Mouse (Mus musculus): ENCODE data around the gene Ifi204. TPM values are rescaled to one million over a fixed set of nuclear protein-coding genes. Genes with fewer than 3 reads are reported as not detected.
"Not testable (repeated sequence)": the region's sequence is repeated elsewhere in the genome, so short reads cannot be mapped to it uniquely, and the experiment has no call there.

Ifi204 gene
- polyA plus RNA-seq, 1 experiment from 2014 or later: 2.5 TPM

- Histone ChIP-seq H3K27me3 (replicated peaks; ENCODE audit: control insufficient read depth, insufficient read depth, low read length) (no peaks in the 10 kb centered on the region), H3K9ac (ENCODE audit: low read depth, low read length) (no peak overlapping the region), H3K4me2 (ENCODE audit: low read depth, low read length) (no peak overlapping the region), H3K9me3 (ENCODE audit: control insufficient read depth, low read length) (no peaks in the 10 kb centered on the region), H3K36me3 (ENCODE audit: control insufficient read depth, insufficient read depth, low read length) (no peaks in the 10 kb centered on the region), H3K4me3 (ENCODE audit: low read depth, low read length) (no peak overlapping the region), H3K27ac (replicated peaks; ENCODE audit: low read depth, low read length) (no peak overlapping the region), H3K4me1 (ENCODE audit: control insufficient read depth, insufficient read depth, low read length) (no peaks in the 10 kb centered on the region)
- no peak for ATAC-seq (ENCODE audit: low read depth)
- no peak for DNase-seq (ENCODE audit: low spot score)
Measured at GRCm38 (mm10) chr1:173740537-173740936, 26.2 kb downstream of the Ifi204 start.

GRCm38 (mm10) chr1:173736986-173737385 is 29.8 kb downstream of the Ifi204 start:
- Histone ChIP-seq H3K4me1 (ENCODE audit: control insufficient read depth, insufficient read depth, low read length) (no peaks in the 10 kb centered on the region), H3K36me3 (ENCODE audit: control insufficient read depth, insufficient read depth, low read length) (no peaks in the 10 kb centered on the region), H3K4me3 (ENCODE audit: low read depth, low read length) (no peak overlapping the region), H3K9ac (ENCODE audit: low read depth, low read length) (no peak overlapping the region), H3K27me3 (replicated peaks; ENCODE audit: control insufficient read depth, insufficient read depth, low read length) (no peaks in the 10 kb centered on the region), H3K27ac (replicated peaks; ENCODE audit: low read depth, low read length) (no peak overlapping the region), H3K9me3 (ENCODE audit: control insufficient read depth, low read length) (no peaks in the 10 kb centered on the region), H3K4me2 (ENCODE audit: low read depth, low read length) (no peak overlapping the region)
- DNase-seq (ENCODE audit: low spot score): peak; percentile 19
- 42% methylated on average over 2 of the region's 2 CpGs for WGBS
- ATAC-seq (ENCODE audit: low read depth): no peak

GRCm38 (mm10) chr1:173735015-173735414 is 31.7 kb downstream of the Ifi204 start:
- ATAC-seq (ENCODE audit: low read depth); H3K36me3 ChIP-seq (ENCODE audit: control insufficient read depth, insufficient read depth, low read length); H3K9ac ChIP-seq (ENCODE audit: low read depth, low read length); H3K4me1 ChIP-seq (ENCODE audit: control insufficient read depth, insufficient read depth, low read length); H3K4me2 ChIP-seq (ENCODE audit: low read depth, low read length); DNase-seq (ENCODE audit: low spot score); H3K9me3 ChIP-seq (ENCODE audit: control insufficient read depth, low read length); H3K27ac ChIP-seq (replicated peaks; ENCODE audit: low read depth, low read length); H3K27me3 ChIP-seq (replicated peaks; ENCODE audit: control insufficient read depth, insufficient read depth, low read length); H3K4me3 ChIP-seq (ENCODE audit: low read depth, low read length): not testable (repeated sequence)
- WGBS: 83% methylated on average over 4 of the region's 4 CpGs

- H3K4me3 ChIP-seq (ENCODE audit: low read depth, low read length): no peak overlapping the region
- H3K27ac ChIP-seq (replicated peaks; ENCODE audit: low read depth, low read length): no peak overlapping the region
- no peaks in the 10 kb centered on the region for H3K9me3 ChIP-seq (ENCODE audit: control insufficient read depth, low read length)
- H3K4me1 ChIP-seq (ENCODE audit: control insufficient read depth, insufficient read depth, low read length): no peaks in the 10 kb centered on the region
- no peak overlapping the region for H3K4me2 ChIP-seq (ENCODE audit: low read depth, low read length)
- DNase-seq (ENCODE audit: low spot score) (peak; percentile 21), ATAC-seq (ENCODE audit: low read depth) (no peak)
- no peaks in the 10 kb centered on the region for H3K36me3 ChIP-seq (ENCODE audit: control insufficient read depth, insufficient read depth, low read length)
- 20% methylated on average over 7 of the region's 7 CpGs for WGBS
- H3K9ac ChIP-seq (ENCODE audit: low read depth, low read length): no peak overlapping the region
- H3K27me3 ChIP-seq (replicated peaks; ENCODE audit: control insufficient read depth, insufficient read depth, low read length): no peaks in the 10 kb centered on the region
Measured at GRCm38 (mm10) chr1:173733219-173733618, 33.5 kb downstream of the Ifi204 start.

Other genes starting within 250 kb of the Ifi204 start
- gene Ifi214, start 231.0 kb downstream of the Ifi204 start, polyA plus RNA-seq (2014; fragmentation: Nextera tagmentation; extraction: Ambion mirVana): not detected in 2 replicates
- 0.06 TPM in 1 of 2 replicates, not detected in the other for gene Ifi213, start 167.7 kb downstream of the Ifi204 start, polyA plus RNA-seq (2014; fragmentation: Nextera tagmentation; extraction: Ambion mirVana)
- gene Ifi209, start 136.0 kb downstream of the Ifi204 start, polyA plus RNA-seq (2014; fragmentation: Nextera tagmentation; extraction: Ambion mirVana): 0.29 and 0.33 TPM in 2 replicates
- not detected in 2 replicates for gene Ifi208, start 93.3 kb downstream of the Ifi204 start, polyA plus RNA-seq (2014; fragmentation: Nextera tagmentation; extraction: Ambion mirVana)
- 1.5 and 2.7 TPM in 2 replicates for gene Ifi207, start 25.2 kb downstream of the Ifi204 start, polyA plus RNA-seq (2014; fragmentation: Nextera tagmentation; extraction: Ambion mirVana)
- gene Ifi211, start 146.1 kb upstream of the Ifi204 start, polyA plus RNA-seq (2014; fragmentation: Nextera tagmentation; extraction: Ambion mirVana): 1.1 and 1.6 TPM in 2 replicates
- gene Mndal, start 175.5 kb upstream of the Ifi204 start, polyA plus RNA-seq (2014; fragmentation: Nextera tagmentation; extraction: Ambion mirVana): 2.8 and 3.3 TPM in 2 replicates
- gene Ifi203, start 175.7 kb upstream of the Ifi204 start, polyA plus RNA-seq (2014; fragmentation: Nextera tagmentation; extraction: Ambion mirVana): 1.2 and 1.4 TPM in 2 replicates
- gene Ifi202b, start 215.8 kb upstream of the Ifi204 start, polyA plus RNA-seq (2014; fragmentation: Nextera tagmentation; extraction: Ambion mirVana): 1.4 and 1.7 TPM in 2 replicates